Mouse (Mus musculus): ENCODE measurements at regions not wholly inside any gene's neighbourhood (a gene's known extent, or its start where the extent isn't known, plus 50 kb on each side); places are given as distances from the start of the nearest gene placed in this dataset.

GRCm38 (mm10) chr10:30265129-30265528 is 64.8 kb upstream of the Cenpw start:
- intact Hi-C loops (cut with DNase I) = no loop called here

- intact Hi-C loops (cut with DNase I) = no loop called here
Measured at GRCm38 (mm10) chr10:30259716-30260115, 59.4 kb upstream of the Cenpw start.

DNA sequence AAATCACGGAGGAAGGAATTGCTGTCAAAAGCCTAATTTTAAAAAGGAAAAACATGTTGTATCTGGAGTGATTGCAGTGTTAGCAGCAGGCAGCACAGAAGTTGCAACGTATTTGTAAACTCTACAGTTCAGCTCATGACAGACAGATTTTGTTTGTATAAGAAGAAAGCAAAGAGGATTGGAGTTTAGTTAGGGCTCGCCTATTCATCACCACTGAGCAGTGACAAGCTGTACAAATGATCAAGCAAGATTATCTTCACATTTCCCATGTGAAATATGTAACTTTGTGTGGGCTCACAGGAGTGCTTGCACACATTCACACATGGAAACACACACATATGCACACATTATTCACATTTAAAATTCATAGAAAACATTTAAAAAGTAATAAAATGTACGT is 57.5 kb upstream of the Cenpw start:
- intact Hi-C loops (cut with DNase I) = no loop called here
